12 mouse cellular contexts compared by ENCODE assay signal in genomic region chr1:128671495-128671894, GRCm38 (mm10).
"Had no signal": no experiment of that assay in that cellular context is flagged by ENCODE, and none has a peak within 500 bp of the region (broad histone marks: within the 10 kb centered on the region; RNA-seq: fewer than 3 reads in every experiment).

No protein-coding gene starts in this region.

- H3K4me2 ChIP-seq: hindbrain, embryonic 14.5 days; liver, embryonic 11.5 days; liver, embryonic 15.5 days; midbrain, embryonic 13.5 days; neural tube, embryonic 15.5 days had no signal

- DNase-seq: kidney, adult 18-20 months; kidney, postnatal 14 days; right cerebral cortex, adult 18-20 months; right cerebral cortex, postnatal 25 days; thymus, postnatal 14 days had no signal

- H3K36me3 ChIP-seq: limb, embryonic 10.5 days; liver, embryonic 15.5 days; midbrain, embryonic 13.5 days; neural tube, embryonic 15.5 days had no signal

- H3K9ac ChIP-seq: hindbrain, embryonic 14.5 days; liver, embryonic 15.5 days; midbrain, embryonic 13.5 days; neural tube, embryonic 15.5 days had no signal

- H3K9me3 ChIP-seq: limb, embryonic 10.5 days; liver, embryonic 15.5 days; midbrain, embryonic 13.5 days; neural tube, embryonic 15.5 days had no signal

- H3K27ac ChIP-seq: hindbrain, embryonic 14.5 days; left cerebral cortex, adult 2 months; limb, embryonic 10.5 days; liver, embryonic 15.5 days; midbrain, embryonic 13.5 days; neural tube, embryonic 15.5 days had no signal

- H3K4me3 ChIP-seq: left cerebral cortex, adult 2 months; limb, embryonic 10.5 days; liver, embryonic 15.5 days; midbrain, embryonic 13.5 days; neural tube, embryonic 15.5 days had no signal

- H3K27me3 ChIP-seq: liver, embryonic 15.5 days; midbrain, embryonic 13.5 days; neural tube, embryonic 15.5 days had no signal

- ATAC-seq: midbrain, embryonic 13.5 days had no signal

- H3K4me1 ChIP-seq: limb, embryonic 10.5 days; liver, embryonic 15.5 days had no signal
